Mouse (Mus musculus): Measurements from ENCODE around the gene Syne4.

Syne4 gene

GRCm38 (mm10) chr7:30328379-30328778 lies 13.8 kb downstream of the Syne4 start:
- no peak for DNase-seq (ENCODE audit: low spot score)

- peak; percentile 94 for DNase-seq (ENCODE audit: low spot score)
These were observed 17.3 kb downstream of the Syne4 start for GRCm38 (mm10) chr7:30331887-30332286.

- no peak for DNase-seq (ENCODE audit: low spot score)
These were observed 18.1 kb downstream of the Syne4 start for GRCm38 (mm10) chr7:30332622-30333259.

GRCm38 (mm10) chr7:30333436-30333835 lies 18.8 kb downstream of the Syne4 start:
- DNase-seq (ENCODE audit: low spot score) = peak; percentile 73

- DNase-seq (ENCODE audit: low spot score) = no peak
These were observed 20.0 kb downstream of the Syne4 start for GRCm38 (mm10) chr7:30334563-30334962.

- DNase-seq (ENCODE audit: low spot score) = peak; percentile 54
These were observed 21.1 kb downstream of the Syne4 start for GRCm38 (mm10) chr7:30335688-30336087.

GRCm38 (mm10) chr7:30336384-30336783 lies 21.8 kb downstream of the Syne4 start:
- peak; percentile 90 for DNase-seq (ENCODE audit: low spot score)

GRCm38 (mm10) chr7:30339432-30340109 lies 25.0 kb downstream of the Syne4 start:
- no peak for DNase-seq (ENCODE audit: low spot score)

GRCm38 (mm10) chr7:30346635-30347379 lies 32.2 kb downstream of the Syne4 start:
- DNase-seq (ENCODE audit: low spot score) = no peak

- DNase-seq (ENCODE audit: low spot score) = peak; percentile 80
These were observed 33.2 kb downstream of the Syne4 start for GRCm38 (mm10) chr7:30347828-30348227.

GRCm38 (mm10) chr7:30353279-30353822 lies 38.7 kb downstream of the Syne4 start:
- peak; percentile 76 for DNase-seq (ENCODE audit: low spot score)

GRCm38 (mm10) chr7:30354059-30354458 lies 39.5 kb downstream of the Syne4 start:
- DNase-seq (ENCODE audit: low spot score) = no peak

- DNase-seq (ENCODE audit: low spot score) = no peak
These were observed 44.0 kb downstream of the Syne4 start for GRCm38 (mm10) chr7:30358378-30359186.

- no peak for DNase-seq (ENCODE audit: low spot score)
These were observed 44.8 kb downstream of the Syne4 start for GRCm38 (mm10) chr7:30359276-30359865.

- no peak for DNase-seq (ENCODE audit: low spot score)
These were observed 45.4 kb downstream of the Syne4 start for GRCm38 (mm10) chr7:30360028-30360427.

- peak; percentile 76 for DNase-seq (ENCODE audit: low spot score)
These were observed 48.2 kb downstream of the Syne4 start, which contains the start of gene Lrfn3 for GRCm38 (mm10) chr7:30362652-30363343. TSS of gene Lrfn3 (minus strand) at chr7:30362772.

GRCm38 (mm10) chr7:30363344-30363738 lies 48.7 kb downstream of the Syne4 start:
- no peak for DNase-seq (ENCODE audit: low spot score)

- DNase-seq (ENCODE audit: low spot score) = no peak
These were observed 52.9 kb downstream of the Syne4 start for GRCm38 (mm10) chr7:30367466-30367865.
